Mouse (Mus musculus) naive thymus-derived CD4-positive, alpha-beta T cell, adult 2 months (primary cell): ENCODE measurements around the gene Agap1.

Experiments
- DNase-seq: peaks from one replicate; pipeline ENCODE4 v3.0.0-alpha.2; 2011; ENCODE audit warnings: low read depth

Gene Agap1

DNA sequence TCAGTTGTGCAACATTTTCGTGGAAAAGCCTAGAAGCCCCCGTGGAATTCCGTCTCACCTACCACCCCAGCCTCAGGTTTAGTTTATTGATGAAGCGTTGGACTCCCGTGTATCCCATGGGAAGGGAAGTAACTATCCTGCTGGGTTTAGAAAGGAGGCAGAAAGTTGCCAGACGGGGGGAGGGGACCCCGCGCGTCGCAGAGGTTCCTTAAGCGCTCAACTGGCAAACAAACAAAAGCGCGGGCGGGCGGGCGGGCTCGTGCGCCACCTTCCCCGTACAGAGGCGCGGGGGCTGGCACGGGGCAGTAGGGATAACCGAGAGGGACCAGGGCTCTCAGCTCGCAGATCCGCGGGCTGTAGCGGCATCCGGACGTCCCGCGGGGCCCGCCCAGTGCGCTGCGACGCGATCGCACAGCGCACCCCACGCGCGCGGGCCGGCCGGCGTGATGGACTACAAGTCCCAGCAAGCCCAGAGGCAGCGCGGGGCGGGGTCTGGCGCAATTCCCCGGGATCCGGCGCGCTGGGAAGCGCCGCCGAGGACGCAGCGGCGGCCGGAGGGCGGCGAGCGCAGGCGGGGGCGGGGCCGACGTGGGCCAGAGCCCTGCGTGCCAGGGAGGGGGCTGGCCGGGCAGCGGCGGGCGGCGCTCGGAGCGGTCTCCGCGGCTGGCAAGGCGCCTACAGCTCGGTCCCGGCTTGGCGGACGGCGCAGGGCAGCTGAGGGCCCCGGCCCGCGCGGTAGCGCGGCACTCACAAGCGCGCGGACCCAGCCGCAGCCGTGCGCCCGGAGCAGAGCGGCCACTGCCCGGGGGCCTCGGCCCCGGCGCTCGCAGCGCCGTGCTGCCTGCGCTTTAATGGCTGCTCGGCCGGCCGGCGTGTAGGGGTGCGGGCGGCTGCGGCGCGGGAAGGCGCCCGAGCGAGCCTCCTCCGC lies at the start of gene Agap1:
Gene Agap1 (plus strand): TSS at position 611 of the 928 bp plus-strand sequence.
- DNase-seq = no peak

DNA sequence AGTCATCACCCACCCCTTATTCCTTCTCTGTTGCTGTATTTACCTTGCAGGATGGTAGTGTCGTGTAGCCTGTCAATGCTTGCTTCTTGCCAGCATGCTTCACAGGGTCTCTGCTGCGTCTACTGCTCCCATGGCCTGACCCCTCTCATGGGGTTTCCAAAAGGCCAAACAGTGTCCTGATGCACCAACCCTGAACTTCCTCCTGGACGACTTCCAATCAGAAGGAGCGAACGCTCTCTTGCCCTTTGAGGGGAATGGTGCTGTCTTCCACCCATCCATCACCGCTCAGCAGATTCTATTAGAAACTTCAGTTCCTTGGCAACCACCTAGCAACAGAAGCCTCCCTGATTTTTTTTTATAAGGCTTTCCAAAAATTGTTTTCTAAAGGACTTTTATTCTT lies 48.6 kb upstream of the Agap1 start:
- no peak for DNase-seq

DNA sequence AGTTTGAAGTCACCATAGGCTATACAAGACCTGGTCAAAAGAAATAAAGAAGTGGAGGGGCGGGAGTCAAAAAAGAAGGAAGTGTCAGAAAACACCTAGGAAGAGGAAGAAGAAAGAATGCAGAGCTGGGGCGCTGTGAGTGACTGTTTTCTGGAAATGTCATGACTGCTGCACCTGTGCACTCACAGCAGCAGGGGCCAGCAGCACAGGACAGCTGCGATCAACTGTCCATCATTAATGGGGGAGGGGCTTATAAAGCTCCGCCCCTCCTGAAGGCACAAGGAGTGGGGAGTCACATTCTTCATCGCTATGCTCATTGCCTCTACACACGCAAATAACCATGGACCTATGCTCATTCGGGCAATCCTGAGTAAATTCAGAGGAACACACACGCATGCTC lies 46.6 kb upstream of the Agap1 start:
- no peak for DNase-seq

DNA sequence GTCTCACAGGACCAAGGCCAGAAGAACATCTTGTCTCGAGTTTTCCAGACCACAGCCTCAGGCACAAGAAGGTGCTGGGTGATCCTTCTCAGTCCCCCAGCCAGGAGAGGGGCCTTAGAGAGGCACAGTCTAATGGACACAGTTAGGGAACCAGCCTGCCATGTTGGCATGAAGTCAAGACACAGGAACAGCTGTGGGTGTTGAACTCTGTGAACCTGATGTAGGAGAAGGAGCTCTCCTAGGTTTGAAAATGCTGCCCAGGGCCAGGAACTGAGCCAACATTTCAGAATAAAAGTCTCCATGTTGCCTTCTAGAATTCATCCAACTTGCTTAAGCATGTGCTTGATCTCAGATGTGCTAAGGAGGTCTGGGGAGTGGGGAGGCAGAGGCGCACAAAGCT lies 41.5 kb upstream of the Agap1 start:
- no peak for DNase-seq

DNA sequence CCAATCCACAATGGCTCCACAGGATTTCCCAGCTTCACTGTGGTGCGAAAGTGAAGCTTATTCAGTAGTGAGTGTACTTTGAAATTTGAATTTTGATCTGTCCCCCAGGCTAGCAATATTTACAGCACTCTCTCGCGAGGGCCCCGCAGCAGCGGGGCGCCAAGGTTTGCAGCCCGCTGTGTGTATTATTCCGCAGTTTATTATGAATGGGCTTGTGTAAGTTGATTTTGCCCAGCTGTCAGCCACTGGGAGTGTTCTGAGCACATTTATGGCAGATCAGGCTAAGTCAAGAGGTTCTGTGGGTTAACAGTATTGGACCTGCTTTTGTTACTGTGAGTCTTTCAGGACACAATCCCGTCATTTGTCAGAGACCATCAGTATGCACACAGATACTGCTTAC lies 40.0 kb upstream of the Agap1 start:
- DNase-seq = no peak

DNA sequence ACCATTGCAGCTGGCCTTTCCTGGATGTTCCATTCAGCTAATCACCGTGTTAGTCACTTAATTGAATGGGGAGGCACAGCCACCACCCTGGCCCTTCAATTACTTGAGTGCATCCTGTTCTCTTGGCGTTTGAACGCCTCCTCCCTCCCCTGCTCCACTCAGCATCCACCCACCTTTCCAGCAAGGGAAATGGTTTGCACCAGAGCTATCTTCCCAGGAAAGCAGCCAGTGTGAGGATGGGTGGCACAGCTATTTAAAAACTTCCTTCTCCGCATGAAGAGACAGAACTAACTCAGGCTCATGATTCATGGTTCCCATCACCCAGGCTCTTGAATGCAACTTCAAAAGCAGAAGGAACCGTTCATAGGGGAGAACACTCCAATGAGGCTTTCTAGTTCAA lies 37.7 kb upstream of the Agap1 start:
- DNase-seq = no peak

DNA sequence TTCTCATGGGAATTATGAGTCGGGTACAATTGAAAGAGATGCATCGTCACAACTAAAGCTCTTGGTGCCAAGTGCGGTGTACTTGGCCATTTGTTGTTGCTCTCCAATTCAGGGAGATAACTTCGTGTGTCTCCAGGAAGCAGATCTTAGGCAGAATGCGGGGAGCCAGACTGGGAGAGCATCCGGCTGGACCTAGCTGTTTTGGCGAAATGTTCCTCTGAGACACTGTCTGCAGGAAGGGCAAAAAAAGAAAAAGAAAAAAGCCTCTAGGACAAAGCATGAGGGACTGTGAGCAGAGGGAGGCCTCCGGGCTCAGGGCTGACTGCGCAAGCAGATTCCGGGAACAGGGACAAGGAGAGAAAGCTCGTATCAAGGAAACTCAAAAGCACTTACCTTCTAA lies 34.0 kb upstream of the Agap1 start:
- no peak for DNase-seq

DNA sequence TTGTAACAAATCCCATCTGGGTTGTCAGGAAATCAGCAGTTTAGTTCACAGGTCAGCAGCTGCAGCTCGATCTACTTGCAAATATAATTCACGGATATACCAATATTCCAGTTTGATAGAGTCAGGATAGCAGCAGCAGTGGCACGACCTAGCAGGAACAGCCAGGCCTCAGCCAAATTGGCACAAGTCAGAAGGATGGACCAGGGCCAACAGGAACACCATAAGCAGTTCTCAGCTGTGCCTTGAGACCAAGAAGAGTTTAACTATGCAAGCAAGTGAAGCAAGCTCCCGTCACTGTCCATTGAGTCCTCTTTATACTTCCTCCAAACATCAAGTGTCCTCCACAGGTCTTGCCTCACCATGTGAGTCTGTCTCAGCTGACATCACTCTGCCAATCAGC lies 33.2 kb upstream of the Agap1 start:
- DNase-seq = no peak

DNA sequence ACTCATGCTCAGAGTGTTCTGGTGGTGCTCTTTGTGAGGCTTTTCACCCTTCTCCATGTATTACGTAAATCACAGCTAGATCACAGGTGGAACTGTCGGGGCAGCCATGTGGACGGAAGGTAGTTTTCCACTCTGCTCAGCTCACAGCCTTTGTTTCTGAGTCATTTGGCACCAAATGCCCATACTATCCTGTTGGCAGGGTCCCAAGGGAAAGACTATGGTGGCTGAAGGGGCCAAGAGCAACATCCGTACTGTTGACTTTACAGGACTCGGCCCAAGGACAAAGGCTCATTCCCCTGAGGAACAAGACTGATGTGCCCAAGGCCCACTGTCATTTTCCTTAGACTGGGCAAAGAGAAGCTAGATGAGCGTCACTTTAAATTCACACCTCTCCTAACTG lies 30.0 kb upstream of the Agap1 start:
- no peak for DNase-seq

DNA sequence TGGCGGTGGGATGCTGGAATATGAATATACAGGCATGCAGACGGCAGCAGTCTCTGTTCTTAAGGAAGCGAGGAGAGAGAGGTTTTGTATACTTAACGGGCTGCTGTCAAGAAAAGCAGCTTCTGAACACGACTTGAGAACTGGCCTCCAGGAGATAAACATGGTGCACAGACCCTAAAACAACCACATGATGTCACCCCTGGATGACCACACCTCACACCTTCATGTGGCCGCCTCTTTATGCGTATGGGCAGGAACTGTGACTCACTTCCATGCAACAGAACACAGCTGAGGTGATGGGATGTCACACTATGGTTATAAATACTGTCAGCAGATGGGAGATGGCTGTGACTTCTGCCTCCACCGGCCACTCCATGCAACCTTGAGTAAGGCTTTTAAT lies 28.5 kb upstream of the Agap1 start:
- no peak for DNase-seq

DNA sequence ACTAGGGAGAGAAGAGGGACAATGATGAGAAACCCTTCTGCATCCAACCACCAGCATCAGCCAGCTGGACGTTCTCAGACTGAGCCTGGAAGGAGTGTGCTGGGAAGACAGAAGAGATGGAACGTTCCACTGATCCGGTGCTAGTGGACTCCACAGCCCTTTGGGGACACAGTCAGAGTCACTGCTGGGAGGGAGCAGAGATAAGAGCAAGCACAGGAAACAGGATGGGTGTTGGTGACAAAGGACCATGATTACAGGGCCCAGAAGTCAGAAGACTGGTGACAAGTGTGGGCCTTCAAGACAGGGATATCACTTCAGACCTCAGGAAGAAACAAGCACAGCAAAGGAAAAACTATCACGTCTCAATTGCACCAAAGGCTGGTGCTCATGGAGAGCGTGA lies 25.9 kb upstream of the Agap1 start:
- no peak for DNase-seq

DNA sequence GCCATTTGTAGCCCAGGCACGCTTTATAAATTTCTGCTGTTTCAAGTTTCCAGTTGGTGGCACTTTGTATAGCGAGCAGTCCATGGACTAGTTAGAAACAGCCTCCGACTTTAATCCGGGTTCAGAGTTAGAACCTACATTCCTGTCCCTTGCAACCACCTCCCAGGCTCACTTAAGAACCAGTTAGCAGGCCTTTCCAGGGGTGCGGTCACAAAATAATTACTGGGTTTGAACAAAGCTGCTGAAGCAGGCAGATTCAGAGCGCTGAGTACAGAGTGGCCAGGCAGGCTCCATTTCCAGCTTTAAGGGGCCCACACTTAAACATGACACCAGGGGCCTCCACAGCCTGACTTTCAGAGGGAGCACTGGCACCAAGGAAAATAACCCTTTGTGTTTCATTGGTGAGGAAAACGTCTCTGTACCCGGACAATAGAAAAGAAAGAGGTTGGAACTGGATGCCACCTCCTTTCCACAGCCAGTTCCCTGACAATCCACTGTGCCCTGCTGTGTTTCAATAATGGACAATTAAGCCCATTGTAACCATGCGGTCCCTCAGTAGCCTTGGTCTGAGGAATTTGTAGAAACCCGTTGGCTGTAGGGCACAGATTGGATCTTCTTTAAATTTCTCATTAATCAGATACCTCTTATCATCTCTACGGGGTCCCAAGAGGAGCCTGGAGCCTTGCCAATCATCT lies 24.5 kb upstream of the Agap1 start:
- DNase-seq = no peak

DNA sequence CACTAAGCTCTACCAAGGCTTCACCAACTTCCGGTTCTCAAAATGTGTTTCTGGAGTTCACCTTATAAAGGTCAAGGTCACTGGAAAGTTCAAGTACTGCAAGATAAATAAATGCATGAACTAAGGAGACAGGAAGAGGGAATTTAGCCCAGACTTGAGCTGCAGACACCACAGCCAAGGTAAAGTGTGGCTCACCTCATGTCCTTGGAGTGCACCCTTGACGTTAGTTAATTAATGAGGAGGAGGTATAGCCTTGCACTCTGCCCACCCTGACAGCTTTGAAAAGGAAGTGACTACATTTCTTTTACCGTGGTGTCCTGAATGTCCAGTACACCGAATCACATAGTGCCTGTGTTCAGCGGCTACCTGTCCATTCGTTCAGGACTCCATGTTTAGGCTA lies 15.3 kb upstream of the Agap1 start:
- no peak for DNase-seq

DNA sequence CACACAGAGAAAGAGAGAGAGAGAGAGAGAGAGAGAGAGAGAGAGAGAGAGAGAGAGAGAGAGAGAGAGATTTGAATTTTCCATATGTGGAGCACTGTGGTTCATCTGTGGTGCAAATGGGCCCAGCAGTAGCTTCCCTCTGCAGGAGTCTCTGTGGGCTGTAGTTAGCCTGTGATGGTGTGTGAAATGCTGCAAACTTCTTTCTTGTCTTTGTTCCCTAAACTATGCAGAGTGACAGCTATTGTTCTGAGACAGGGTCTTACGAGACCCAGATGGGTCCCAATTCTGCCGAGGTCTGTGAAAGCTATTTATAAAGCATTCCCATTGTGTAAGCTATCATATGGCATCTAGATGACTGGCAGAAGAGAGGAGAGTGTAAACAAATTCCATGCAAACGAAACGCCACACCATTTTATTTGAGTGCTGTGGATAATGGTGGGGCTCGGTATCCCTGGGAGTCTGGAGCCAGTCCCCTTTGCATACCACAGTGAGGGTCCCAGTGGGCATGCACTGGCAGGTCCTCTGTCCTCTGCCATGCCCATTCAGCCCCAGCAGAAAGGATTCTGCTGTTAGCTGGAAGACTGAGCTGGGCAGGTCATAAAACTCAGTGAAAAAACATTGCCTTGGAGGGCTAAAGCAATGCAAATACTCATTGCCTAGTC lies 13.2 kb upstream of the Agap1 start:
- no peak for DNase-seq

DNA sequence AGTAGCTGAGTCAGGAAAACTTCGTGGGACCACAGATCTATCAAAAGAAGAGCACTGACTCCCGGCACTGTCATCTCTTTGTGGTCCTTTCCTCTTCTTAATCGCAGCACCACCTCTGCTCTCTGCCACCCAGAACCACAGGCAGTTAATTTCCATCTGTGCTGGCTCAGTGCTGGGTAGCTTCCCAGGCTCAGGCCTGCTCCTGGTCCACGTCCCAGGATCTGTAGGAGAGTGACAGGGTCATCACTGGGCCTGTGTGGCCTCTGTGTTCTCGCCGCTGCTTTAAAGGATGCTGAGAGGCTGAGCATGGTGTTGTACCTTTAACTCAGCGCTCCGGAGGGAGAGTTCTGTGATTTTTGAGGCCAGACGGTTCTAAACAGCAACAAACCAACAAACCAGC lies 11.1 kb upstream of the Agap1 start:
- no peak for DNase-seq

DNA sequence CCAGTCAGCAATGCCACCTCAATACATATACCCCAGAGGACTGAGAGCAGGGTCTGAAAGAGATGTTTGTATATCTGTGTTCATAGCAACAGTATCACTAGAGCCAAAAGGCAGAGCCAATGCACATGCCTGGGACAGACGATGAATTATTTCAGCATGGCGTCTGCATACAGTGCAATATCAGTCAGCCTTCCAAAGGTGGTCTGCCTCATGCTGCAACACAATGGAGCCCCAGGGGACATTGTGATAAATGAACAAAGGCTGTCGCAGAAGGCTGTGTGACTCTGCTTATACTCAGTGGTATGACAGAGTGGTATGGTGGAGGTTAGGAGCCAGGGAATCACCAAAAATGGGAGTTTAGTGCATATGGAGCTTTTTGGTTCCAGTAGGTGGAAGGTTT lies 10.6 kb upstream of the Agap1 start:
- no peak for DNase-seq

DNA sequence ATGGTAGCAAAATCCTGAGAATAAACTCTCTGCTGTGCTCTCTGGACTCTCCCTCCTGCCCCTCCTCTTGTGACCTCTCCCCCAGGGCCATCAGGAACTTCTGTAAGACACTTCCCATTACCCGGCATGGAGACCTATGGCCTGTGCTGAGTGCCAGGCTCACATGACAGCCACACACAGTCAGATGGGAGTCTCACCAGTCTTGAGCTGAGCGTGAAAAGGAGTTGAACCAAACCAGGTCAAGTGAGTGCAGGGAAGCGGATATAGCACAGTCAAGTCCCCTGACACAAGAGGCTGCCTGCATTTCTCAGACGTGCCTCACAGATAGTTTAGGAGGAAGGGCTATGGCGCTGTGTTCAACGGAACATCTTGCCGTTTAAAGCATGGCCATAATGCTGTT lies 4.5 kb upstream of the Agap1 start:
- no peak for DNase-seq

DNA sequence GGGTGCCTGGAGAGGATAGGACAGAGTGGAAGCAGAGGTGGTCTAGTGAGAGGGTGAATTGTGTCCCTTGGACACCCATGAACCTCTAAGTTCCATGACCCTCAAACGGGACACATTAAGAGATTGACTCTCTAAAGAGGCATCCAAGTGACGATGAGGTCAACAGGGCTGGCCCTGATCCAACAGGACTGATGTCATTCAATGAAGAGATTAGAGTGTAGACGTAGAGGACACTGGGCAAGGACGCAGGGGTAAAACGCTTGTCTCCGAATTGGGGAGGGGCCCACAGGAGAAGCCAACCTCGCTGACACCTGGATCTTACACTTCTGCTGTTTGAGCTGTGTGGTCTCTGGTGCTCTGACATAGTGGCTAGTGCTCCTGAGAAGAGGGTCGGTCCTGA lies 2.5 kb upstream of the Agap1 start:
- DNase-seq = no peak

DNA sequence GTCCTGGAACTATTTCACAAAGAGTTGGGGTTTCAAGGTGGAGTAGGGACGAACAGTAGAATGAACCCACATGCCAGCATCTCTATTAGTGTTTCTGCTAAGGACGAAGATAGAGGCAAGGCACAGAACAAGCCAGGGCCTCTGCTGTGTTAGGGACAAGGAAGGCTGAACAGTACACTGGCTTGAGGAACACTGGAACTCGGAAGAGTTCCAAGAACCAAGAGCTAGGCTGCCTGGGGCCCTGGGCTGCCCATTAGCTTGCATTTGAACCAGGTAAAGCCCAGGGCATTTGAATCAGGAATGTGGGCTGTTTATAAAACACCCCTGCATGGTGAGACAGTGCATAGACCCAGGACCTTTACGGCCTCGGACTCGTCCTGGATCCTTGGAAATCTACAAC lies 940 bp upstream of the Agap1 start:
- no peak for DNase-seq

DNA sequence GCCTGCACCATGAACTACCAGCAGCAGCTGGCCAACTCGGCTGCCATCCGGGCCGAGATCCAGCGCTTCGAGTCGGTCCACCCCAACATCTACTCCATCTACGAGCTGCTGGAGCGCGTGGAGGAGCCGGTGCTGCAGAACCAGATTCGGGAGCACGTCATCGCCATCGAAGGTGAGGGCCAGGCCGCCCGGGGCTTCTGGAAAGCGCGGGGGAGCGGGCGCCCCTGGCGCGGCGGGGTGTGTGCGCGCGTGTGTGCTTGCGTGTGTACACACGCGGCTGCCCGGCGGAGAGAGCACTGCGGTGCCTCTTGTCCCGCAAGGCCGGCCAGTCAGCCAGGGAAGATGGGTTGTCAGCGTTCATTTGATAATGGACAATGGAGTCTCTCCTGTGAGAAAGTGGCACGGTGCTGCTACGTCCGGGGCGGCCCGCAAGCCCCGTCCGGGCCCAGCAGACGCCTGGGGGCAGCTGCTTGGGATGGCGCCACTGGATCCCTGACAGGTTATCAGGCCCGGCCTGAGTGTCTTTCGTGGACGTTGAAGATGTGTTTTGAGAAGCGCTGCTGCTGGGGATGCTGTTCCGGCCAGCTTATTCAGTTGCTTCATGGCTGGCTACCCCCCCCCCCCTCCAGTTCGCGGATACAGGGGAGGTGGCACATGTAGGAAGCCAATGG lies 950 bp downstream of the Agap1 start:
- no peak for DNase-seq

DNA sequence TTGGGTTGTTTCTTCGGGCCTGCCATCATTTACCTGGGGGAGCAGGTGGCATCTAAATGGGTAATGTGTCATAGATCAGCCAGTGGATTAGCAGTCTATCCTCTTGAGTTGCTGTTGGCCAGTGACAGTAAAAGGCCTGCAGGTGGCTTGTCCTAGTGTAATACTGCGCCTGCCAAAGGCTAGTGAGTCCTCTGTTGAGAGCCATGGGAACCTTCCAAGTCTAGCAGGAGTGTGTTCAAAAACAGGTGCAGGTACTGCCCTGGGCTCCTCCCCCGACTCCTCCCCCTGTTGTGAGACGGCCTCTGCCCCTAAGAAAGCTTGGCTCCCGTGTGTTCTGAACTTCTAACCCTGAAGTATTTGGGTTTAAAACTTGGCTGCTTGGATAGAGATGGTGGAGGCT lies 1.9 kb downstream of the Agap1 start:
- no peak for DNase-seq
